Mouse (Mus musculus) olfactory bulb, adult 2 months (tissue): ENCODE data around the gene Trim30d. TPM values are rescaled to one million over a fixed set of nuclear protein-coding genes. Genes with fewer than 3 reads are reported as not detected.
A peak's percentile ranks its signal among the peaks of the same experiment; 100 is the strongest.
"Not testable (repeated sequence)": the region's sequence is repeated elsewhere in the genome, so short reads cannot be mapped to it uniquely, and the experiment has no call there.

Experiments
- H3K27ac ChIP-seq: fragments of 200-500 bp; 2 replicates; pipeline ENCODE4 v1.5.1; 2012; ENCODE audit warnings: low read depth, low read length; ENCODE audit not compliant: insufficient read depth
- H3K4me1 ChIP-seq: fragments of 200-500 bp; 2 replicates; pipeline ENCODE4 v1.6.1; 2012; ENCODE audit warnings: low read length; ENCODE audit not compliant: control insufficient read depth, insufficient read depth
- H3K4me3 ChIP-seq: fragments of 200-500 bp; 2 replicates; pipeline ENCODE4 v1.5.1; 2012; ENCODE audit warnings: mild to moderate bottlenecking, low read depth, low read length, moderate library complexity; ENCODE audit not compliant: insufficient read depth
- CTCF ChIP-seq: fragments of 200-500 bp; IDR thresholded peaks from 2 replicates; pipeline ENCODE4 v1.5.1; 2012; ENCODE audit warnings: low read depth, mild to moderate bottlenecking, low read length, moderate library complexity; ENCODE audit not compliant: insufficient read depth
- POLR2A ChIP-seq: fragments of 200-500 bp; IDR thresholded peaks from 2 replicates; pipeline ENCODE4 v1.6.1; 2012; ENCODE audit warnings: mild to moderate bottlenecking, low read depth, low read length, moderate library complexity; ENCODE audit not compliant: insufficient read depth
- WGBS: fragments of 180-500 bp; shearing (Covaris S2); methylation state at CpG from one replicate; pipeline ENCODE4 v1.1.7; 2018; 5-methylcytosine and 5-hydroxymethylcytosine counted together
- polyA plus RNA-seq: library from polyadenylated mRNA; stranded (reverse); fragments of >200 nt; gene quantifications from 2 replicates; pipeline ENCODE4 v1.2.4, GENCODE M21; 2012; ENCODE audit warnings: low replicate concordance; ENCODE audit not compliant: missing spikeins, insufficient read depth, insufficient read length

Gene Trim30d
- not detected in 2 replicates for polyA plus RNA-seq

DNA sequence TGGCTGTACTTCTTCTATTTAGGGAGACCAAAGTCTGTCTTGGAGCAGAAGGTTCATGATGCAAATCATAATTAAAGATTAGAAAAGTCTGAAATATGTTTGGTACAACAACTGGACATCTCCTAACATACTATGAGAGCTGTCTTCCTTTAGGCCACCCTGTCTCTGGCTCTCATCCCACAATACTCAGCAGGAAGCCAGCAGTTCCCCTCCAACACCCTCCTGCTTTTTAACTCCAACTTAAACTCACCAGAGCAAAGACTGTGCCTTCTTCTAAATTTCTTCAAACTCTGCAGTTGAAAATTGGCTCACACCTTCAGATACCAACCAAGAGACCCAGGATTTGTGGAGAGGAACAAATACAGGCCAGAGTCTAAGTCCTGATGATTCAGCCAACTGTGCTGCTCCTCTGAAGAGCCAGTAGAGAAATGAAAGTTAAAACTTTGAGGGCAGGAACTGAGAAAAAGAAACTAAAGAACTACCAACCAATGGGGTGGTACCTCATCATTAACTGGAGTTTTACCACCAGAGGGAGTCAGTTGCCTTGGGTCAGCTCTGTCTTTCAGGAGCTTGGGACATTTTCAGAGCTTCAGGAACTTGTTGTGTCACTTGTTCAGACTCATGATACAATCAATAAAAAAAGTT is at the start of gene Trim30d:
Gene Trim30d (minus strand): TSS at position 429 of the 645 bp plus-strand sequence.
- H3K4me1 ChIP-seq, H3K4me3 ChIP-seq, H3K27ac ChIP-seq: not testable (repeated sequence)

DNA sequence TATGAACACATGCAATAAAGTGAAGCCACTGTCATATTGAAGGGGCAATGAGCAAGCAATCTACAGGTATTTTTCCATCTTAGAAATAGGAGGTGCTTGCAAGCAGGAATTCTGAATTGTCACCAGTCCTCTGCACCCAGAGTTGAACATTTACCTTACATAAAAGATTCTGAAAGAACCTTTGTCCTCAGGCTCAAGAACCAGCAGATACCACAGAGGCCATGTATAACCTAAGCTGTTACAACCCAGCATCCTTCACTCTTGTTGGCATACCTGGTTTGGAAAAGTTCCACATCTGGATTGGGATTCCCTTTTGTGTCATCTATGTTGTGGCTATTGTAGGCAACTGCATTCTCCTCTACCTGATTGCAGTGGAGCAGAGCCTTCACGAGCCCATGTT is 45.1 kb upstream of the Trim30d start:
- Histone ChIP-seq H3K4me3 (no peak overlapping the region), H3K27ac (no peak overlapping the region), H3K4me1 (no peaks in the 10 kb centered on the region)
- 72% methylated on average over 1 of the region's 1 CpGs for WGBS
- no peak for TF ChIP-seq CTCF
- no peak for TF ChIP-seq POLR2A

GRCm38 (mm10) chr7:104549833-104550232 is 42.2 kb upstream of the Trim30d start, which contains the start of gene Olfr651:
Olfr651 (plus strand) TSS chr7:104550133.
- H3K27ac ChIP-seq, result no peak within 1 kb of the TSS
- 62% methylated on average over 5 of the region's 5 CpGs for WGBS
- TF ChIP-seq CTCF (no peak), POLR2A (no peak)
- H3K4me1 ChIP-seq, result no peaks in the 10 kb centered on the region
- H3K4me3 ChIP-seq, result no peak within 1 kb of the TSS

- WGBS, result 4% methylated on average over 57 of the region's 59 CpGs
- Histone ChIP-seq H3K27ac (no peak overlapping the region), H3K4me3 (peak overlapping the region; percentile 28), H3K4me1 (peaks cover 3% of the 10 kb centered on the region; the same call in 1 of the 2 replicates)
- TF ChIP-seq CTCF (no peak), POLR2A (no peak)
Observed at GRCm38 (mm10) chr7:104501589-104502371, 5.9 kb downstream of the Trim30d start.

DNA sequence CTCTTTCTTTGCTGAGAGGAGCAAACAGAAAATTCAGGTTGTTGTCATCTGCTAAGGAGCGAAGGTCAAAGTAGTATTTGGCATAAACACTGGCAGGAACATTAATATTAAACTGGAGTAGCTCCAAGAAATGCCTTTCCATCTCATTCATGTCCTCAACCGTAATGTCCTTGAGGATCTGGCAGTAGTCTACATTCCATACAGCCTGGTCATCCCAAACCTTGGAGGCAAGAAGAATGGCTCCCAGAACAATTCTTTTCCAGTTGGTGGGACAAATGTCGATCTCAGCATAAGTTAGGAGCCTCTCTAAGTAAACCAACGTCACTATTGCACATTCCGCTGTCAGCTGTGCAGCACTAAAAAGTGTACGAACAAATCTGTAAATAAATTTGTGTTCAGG is 6.5 kb downstream of the Trim30d start:
- not testable (repeated sequence) for H3K27ac ChIP-seq, H3K4me1 ChIP-seq, H3K4me3 ChIP-seq
- WGBS, result 81% methylated on average over 6 of the region's 6 CpGs

DNA sequence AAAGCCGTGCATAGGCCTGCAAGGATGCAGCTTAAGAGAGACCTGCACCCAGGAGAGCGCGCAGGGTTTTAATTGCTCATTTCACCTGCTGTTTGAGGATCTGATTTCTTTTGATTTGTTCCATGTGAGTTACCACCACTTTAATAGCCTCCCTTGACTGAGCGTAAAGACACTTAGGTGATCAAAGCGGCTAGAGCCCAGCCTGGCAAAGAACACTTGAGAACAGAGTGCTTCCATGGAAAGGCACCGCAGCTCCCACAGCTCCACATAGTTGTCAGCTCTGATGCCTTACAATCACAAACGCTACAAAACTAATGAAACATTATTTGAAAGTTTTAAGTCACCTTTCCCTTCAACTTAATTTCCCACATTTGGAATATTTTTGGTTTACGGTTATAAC is 8.2 kb downstream of the Trim30d start:
- H3K4me3 ChIP-seq, H3K27ac ChIP-seq, H3K4me1 ChIP-seq: not testable (repeated sequence)
- WGBS, result 56% methylated on average over 7 of the region's 8 CpGs

GRCm38 (mm10) chr7:104465065-104465744 is 42.4 kb downstream of the Trim30d start, which contains the start of gene Trim30a:
Trim30a (minus strand) TSS chr7:104465193.
- Histone ChIP-seq H3K27ac (no peak within 1 kb of the TSS), H3K4me1 (no peaks in the 10 kb centered on the region), H3K4me3 (no peak within 1 kb of the TSS)
- TF ChIP-seq POLR2A (no peak), CTCF (no peak)
- WGBS, result 80% methylated on average over 3 of the region's 3 CpGs

GRCm38 (mm10) chr7:104445961-104446645 is 61.5 kb downstream of the Trim30d start:
- no peak overlapping the region for H3K4me3 ChIP-seq
- no peak overlapping the region for H3K27ac ChIP-seq
- TF ChIP-seq POLR2A, result no peak
- TF ChIP-seq CTCF, result no peak
- WGBS, result 49% methylated on average over 2 of the region's 2 CpGs
- no peaks in the 10 kb centered on the region for H3K4me1 ChIP-seq

Other genes starting within 250 kb of the Trim30d start
- not detected in 2 replicates for gene Trim5, start 219.8 kb downstream of the Trim30d start, polyA plus RNA-seq
- not detected in 2 replicates for gene Trim12a, start 192.4 kb downstream of the Trim30d start, polyA plus RNA-seq
- gene Trim34b, start 178.4 kb downstream of the Trim30d start, polyA plus RNA-seq, result not detected in 2 replicates
- gene Trim12c, start 154.5 kb downstream of the Trim30d start, polyA plus RNA-seq, result not detected in 2 replicates
- not detected in 2 replicates for gene Trim30b, start 138.0 kb downstream of the Trim30d start, polyA plus RNA-seq
- not detected in 2 replicates for gene Trim30c, start 107.0 kb downstream of the Trim30d start, polyA plus RNA-seq
- gene Trim30a, start 42.7 kb downstream of the Trim30d start, polyA plus RNA-seq, result not detected in 2 replicates
- not detected in 2 replicates for gene Olfr651, start 42.3 kb upstream of the Trim30d start, polyA plus RNA-seq
- not detected in 2 replicates for gene Olfr652, start 53.1 kb upstream of the Trim30d start, polyA plus RNA-seq
- not detected in 2 replicates for gene Olfr653, start 69.5 kb upstream of the Trim30d start, polyA plus RNA-seq
- gene Olfr654, start 79.2 kb upstream of the Trim30d start, polyA plus RNA-seq, result not detected in 2 replicates
- gene Olfr655, start 93.9 kb upstream of the Trim30d start, polyA plus RNA-seq, result not detected in 2 replicates
- gene Olfr656, start 106.1 kb upstream of the Trim30d start, polyA plus RNA-seq, result not detected in 2 replicates
- gene Olfr657, start 116.9 kb upstream of the Trim30d start, polyA plus RNA-seq, result not detected in 2 replicates
- not detected in 2 replicates for gene Olfr658, start 139.5 kb upstream of the Trim30d start, polyA plus RNA-seq
- gene Olfr659, start 158.9 kb upstream of the Trim30d start, polyA plus RNA-seq, result not detected in 2 replicates
- not detected in 2 replicates for gene Olfr661, start 178.7 kb upstream of the Trim30d start, polyA plus RNA-seq